Mouse (Mus musculus) Patski (cell line): ENCODE data around the gene S100a7a. TPM values are rescaled to one million over a fixed set of nuclear protein-coding genes. Genes with fewer than 3 reads are reported as not detected.
A peak's percentile ranks its signal among the peaks of the same experiment; 100 is the strongest.

Experiments used
- ATAC-seq: fragments of 100-300 bp; one replicate; pipeline ENCODE4 v1.8.0; 2021
- CTCF ChIA-PET: fragments of 350-600 bp; sonication (Branson Sonifier 250); formaldehyde crosslinking; loops from one replicate; lab custom pipeline; 2022; ENCODE audit warnings: inconsistent platforms; lab: Charles Lee
- POLR2A ChIA-PET: fragments of 350-600 bp; sonication (Branson Sonifier 250); formaldehyde crosslinking; loops from one replicate; lab custom pipeline; 2022; ENCODE audit warnings: antibody characterized with exemption, inconsistent platforms; lab: Charles Lee
- DNase-seq: peaks from one replicate; pipeline ENCODE4 v3.0.0-alpha.2; 2011; ENCODE audit warnings: low read depth, low spot score
- H3K27me3 ChIP-seq: fragments of 371-371 bp; one replicate; pipeline ENCODE4 v1.5.1; 2021
- CTCF ChIP-seq: fragments of 100-300 bp; IDR thresholded peaks from one replicate; pipeline ENCODE4 v1.5.1; 2021
- in situ Hi-C: fragments of 300-500 bp; cut with MboI; formaldehyde crosslinking; loops from 3 replicates; pipeline ENCODE4 v1.11.1; 2018; ENCODE audit warnings: low pct_unique_long_range_greater_than_20kb, mixed read lengths
- polyA plus RNA-seq: library from polyadenylated mRNA; unstranded; gene quantifications from one replicate; pipeline ENCODE4 v1.2.3, GENCODE M21; 2021

The S100a7a gene
- polyA plus RNA-seq, 1 experiment from 2014 or later, result 4.9 TPM

- in situ Hi-C loops, result no loop called here
- H3K27me3 ChIP-seq, result no peaks in the 10 kb centered on the region
- ATAC-seq, result peak; percentile 76
- POLR2A ChIA-PET, result interaction anchor here (0.8 to 5.9 kb wide), 3 partner anchors 10 to 26 kb away, joined by 6 to 86 read pairs (median 75); partner anchors contain the start of genes Gm42674 and S100a4
- TF ChIP-seq CTCF, result no peak
- no peak for DNase-seq
- CTCF ChIA-PET, result interaction anchor here (0.6 to 24.3 kb wide), 11 partner anchors 10 to 179 kb away, joined by 3 to 615 read pairs (median 5); partner anchors contain the start of genes Gm42674, S100a14, S100a2 and S100a4
Measured at GRCm38 (mm10) chr3:90612728-90613291, 41.0 kb upstream of the S100a7a start, which contains the start of gene S100a6. Gene S100a6, plus strand, starts transcription at chr3:90612882.

GRCm38 (mm10) chr3:90613461-90614147 is 40.2 kb upstream of the S100a7a start:
- ChIA-PET POLR2A (interaction anchor here (0.7 to 5.9 kb wide), 12 partner anchors 11 to 121 kb away, joined by 3 to 86 read pairs (median 4); partner anchors contain the start of genes Chtop, Gm42674, S100a14 and S100a16), CTCF (interaction anchor here (0.6 to 24.3 kb wide), 13 partner anchors 10 to 180 kb away, joined by 3 to 615 read pairs (median 8); partner anchors contain the start of genes Chtop, Gm42674, S100a14 and S100a2)
- TF ChIP-seq CTCF, result no peak
- in situ Hi-C loops, result no loop called here
- H3K27me3 ChIP-seq, result no peaks in the 10 kb centered on the region
- ATAC-seq (no peak), DNase-seq (no peak)

- no peaks in the 10 kb centered on the region for H3K27me3 ChIP-seq
- TF ChIP-seq CTCF, result no peak
- in situ Hi-C loops, result no loop called here
- DNase-seq (no peak), ATAC-seq (no peak)
- POLR2A ChIA-PET, result interaction anchor here (0.7 to 5.9 kb wide), 14 partner anchors 11 to 123 kb away, joined by 3 to 86 read pairs (median 3); partner anchors contain the start of genes Chtop, Gm42674, S100a14 and S100a16
- CTCF ChIA-PET, result interaction anchor here (1.1 to 24.3 kb wide), 11 partner anchors 18 to 123 kb away, joined by 3 to 615 read pairs (median 8); partner anchors contain the start of genes Chtop, Gm42674, S100a14 and S100a2
Measured at GRCm38 (mm10) chr3:90614148-90614530, 39.7 kb upstream of the S100a7a start.

- in situ Hi-C loops, result loop anchor here (5.0 kb wide), 2 partner anchors 32 to 97 kb away; no protein-coding TSS in a partner anchor
- H3K27me3 ChIP-seq, result no peaks in the 10 kb centered on the region
- ChIA-PET POLR2A (interaction anchor here (0.7 to 5.9 kb wide), 18 partner anchors 12 to 124 kb away, joined by 3 to 86 read pairs (median 4); partner anchors contain the start of genes Chtop, Gm42674, S100a14 and S100a16), CTCF (interaction anchor here (0.9 to 24.3 kb wide), 21 partner anchors 17 to 203 kb away, joined by 3 to 615 read pairs (median 5); partner anchors contain the start of genes Chtop, Gm42674, S100a14 and S100a16)
- ATAC-seq (peak; percentile 7), DNase-seq (no peak)
- TF ChIP-seq CTCF, result no peak
Measured at GRCm38 (mm10) chr3:90614611-90615251, 39.1 kb upstream of the S100a7a start.

GRCm38 (mm10) chr3:90615415-90615814 is 38.4 kb upstream of the S100a7a start:
- DNase-seq (no peak), ATAC-seq (peak; percentile 51)
- ChIA-PET CTCF (interaction anchor here (0.9 to 24.3 kb wide), 21 partner anchors 16 to 203 kb away, joined by 3 to 615 read pairs (median 4); partner anchors contain the start of genes Chtop, Gm42674, S100a14 and S100a16), POLR2A (interaction anchor here (0.7 to 5.9 kb wide), 13 partner anchors 12 to 124 kb away, joined by 3 to 86 read pairs (median 4); partner anchors contain the start of genes Chtop, Gm42674, S100a16 and S100a2)
- TF ChIP-seq CTCF, result no peak
- no peaks in the 10 kb centered on the region for H3K27me3 ChIP-seq
- in situ Hi-C loops, result loop anchor here (5.0 kb wide), 2 partner anchors 33 to 98 kb away; no protein-coding TSS in a partner anchor

- no peaks in the 10 kb centered on the region for H3K27me3 ChIP-seq
- no peak for TF ChIP-seq CTCF
- ChIA-PET CTCF (interaction anchor here (1.1 to 24.3 kb wide), 14 partner anchors 16 to 125 kb away, joined by 3 to 615 read pairs (median 8); partner anchors contain the start of genes Gm42674, S100a14, S100a16 and S100a2), POLR2A (interaction anchor here (1.0 to 4.8 kb wide), 6 partner anchors 12 to 122 kb away, joined by 3 to 86 read pairs (median 4); partner anchors contain the start of gene S100a16)
- ATAC-seq (no peak), DNase-seq (no peak)
- in situ Hi-C loops, result loop anchor here (5.0 kb wide), 2 partner anchors 34 to 99 kb away; no protein-coding TSS in a partner anchor
Measured at GRCm38 (mm10) chr3:90615911-90616310, 37.9 kb upstream of the S100a7a start.

GRCm38 (mm10) chr3:90617586-90617985 is 36.2 kb upstream of the S100a7a start:
- ATAC-seq (no peak), DNase-seq (no peak)
- POLR2A ChIA-PET, result interaction anchor here (1.1 to 1.5 kb wide), 2 partner anchors 11 to 30 kb away, joined by 3 to 4 read pairs; no protein-coding TSS in a partner anchor
- in situ Hi-C loops, result loop anchor here (5.0 kb wide), 2 partner anchors 35 to 100 kb away; no protein-coding TSS in a partner anchor
- no peak for TF ChIP-seq CTCF
- CTCF ChIA-PET, result interaction anchor here (0.9 to 24.3 kb wide), 6 partner anchors 14 to 127 kb away, joined by 3 to 615 read pairs (median 8); partner anchors contain the start of genes Gm42674, S100a2, S100a4 and Snapin
- H3K27me3 ChIP-seq, result no peaks in the 10 kb centered on the region

GRCm38 (mm10) chr3:90621552-90621951 is 32.3 kb upstream of the S100a7a start:
- TF ChIP-seq CTCF, result no peak
- in situ Hi-C loops, result no loop called here
- ATAC-seq (no peak), DNase-seq (no peak)
- ChIA-PET CTCF (interaction anchor here (0.8 to 8.3 kb wide), 6 partner anchors 10 to 132 kb away, joined by 3 to 76 read pairs (median 6); partner anchors contain the start of gene Snapin), POLR2A (interaction anchor here (1.3 kb wide), 1 partner anchor 9 kb away, joined by 3 read pairs; no protein-coding TSS in a partner anchor)
- H3K27me3 ChIP-seq, result no peaks in the 10 kb centered on the region
